Comparison of ENCODE assay signal across 8 mouse cellular contexts in the genomic region with DNA sequence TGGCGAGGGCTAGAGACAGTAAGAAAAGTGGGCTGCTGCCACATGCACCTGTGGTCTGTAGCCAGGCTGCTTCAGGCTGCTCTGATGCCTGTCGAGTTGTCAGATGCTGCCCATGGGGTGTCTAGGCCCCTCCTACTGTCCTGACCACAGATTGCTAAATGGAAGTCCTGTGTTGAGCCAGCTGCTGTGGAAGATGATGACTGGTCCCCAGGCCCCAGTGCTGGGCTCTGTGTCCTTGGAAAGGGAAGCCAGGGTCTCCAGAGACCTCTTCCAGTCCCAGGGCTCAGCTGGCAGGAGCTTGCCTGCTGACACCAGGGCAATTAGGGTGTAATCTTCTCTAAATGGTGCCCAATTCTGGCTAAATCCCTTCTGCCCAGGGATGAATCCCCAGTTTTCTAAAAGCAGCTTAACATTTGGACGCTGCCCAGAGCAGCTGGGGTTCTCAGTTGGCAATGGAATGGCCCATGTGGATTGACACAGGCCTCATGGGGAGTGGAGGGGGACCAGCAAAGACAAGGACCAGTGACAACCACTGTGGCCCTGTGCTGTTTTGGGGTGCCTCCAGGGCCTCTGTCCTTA. TPM values are rescaled to one million over a fixed set of nuclear protein-coding genes. Genes with fewer than 3 reads are reported as not detected.
DNase-seq lines count a peak whose midpoint lies in the region; ATAC-seq lines count a peak whose summit lies in the region.

No protein-coding gene starts in this region.

- peak; percentile 69 for ATAC-seq in megakaryocyte progenitor cell, adult 5-6 weeks (replicated peaks; ENCODE audit: poor library complexity)

- DNase-seq in adrenal gland, postnatal 10 days: peak; percentile 49
- no peak for DNase-seq in adrenal gland, adult 8-10 months
- DNase-seq in MN1 (ENCODE audit: low spot score): peak; percentile 64
- peak; percentile 53 for DNase-seq in heart, adult 8-10 months (ENCODE audit: low spot score)
- DNase-seq in spleen, postnatal 10 days (ENCODE audit: low spot score in 2 of 2): no peak
- DNase-seq in left cerebral cortex, adult 9 months (ENCODE audit: low spot score in 2 of 2): no peak
- DNase-seq in testis, postnatal 14 days (ENCODE audit: low spot score): no peak

RNA-seq across cellular contexts. Expression of a gene that starts 11.3 kb away (rescaled TPM):
- 10 to 100 TPM; 31.0 to 31.6 TPM for total RNA-seq in adrenal gland, postnatal 10 days (2021)
- 10 to 100 TPM; 37.2 to 48.4 (median 40.9) TPM for total RNA-seq in adrenal gland, adult 8-10 months (2022)
- 10 to 100 TPM; 67.9 to 79.2 (median 73.3) TPM for total RNA-seq in heart, adult 8-10 months (2022)
- 9.7 and 10.9 TPM in 2 replicates for total RNA-seq in megakaryocyte progenitor cell, adult 5-6 weeks (2015)
- 17.1 and 21.5 TPM in 2 replicates for total RNA-seq in megakaryocyte progenitor cell, adult 5-6 weeks (2017)

RNA-seq across cellular contexts. Expression of a gene that starts 32.6 kb away (rescaled TPM):
- 1 to 10 TPM; 3.7 to 3.8 TPM for total RNA-seq in adrenal gland, postnatal 10 days (2021)
- 1 to 10 TPM; 4.5 to 4.7 (median 4.6) TPM for total RNA-seq in adrenal gland, adult 8-10 months (2022)
- 1 to 10 TPM; 1.2 to 2.4 (median 1.7) TPM for total RNA-seq in heart, adult 8-10 months (2022)
- total RNA-seq in megakaryocyte progenitor cell, adult 5-6 weeks (2015): 3.4 and 4.1 TPM in 2 replicates
- 8.6 and 9.3 TPM in 2 replicates for total RNA-seq in megakaryocyte progenitor cell, adult 5-6 weeks (2017)

Comparison
In these comparisons a context has a peak if more than half of its experiments do, and no peak if none do; other contexts are left out.
1. DNase-seq: peak in adrenal gland, postnatal 10 days (single experiment), MN1 (single experiment) and heart, adult 8-10 months (single experiment); none in adrenal gland, adult 8-10 months (single experiment), spleen, postnatal 10 days (0 of 2), left cerebral cortex, adult 9 months (0 of 2) and testis, postnatal 14 days (single experiment).